Mouse (Mus musculus) lung, embryonic 14.5 days (tissue): Measurements from ENCODE around the gene Tbca. TPM values are rescaled to one million over a fixed set of nuclear protein-coding genes. Genes with fewer than 3 reads are reported as not detected.

Experiments
- ATAC-seq: fragments of 200-750 bp; cut with Nextera tagmentation; 2 replicates; pipeline ENCODE4 v1.8.0; 2017; ENCODE audit warnings: mild to moderate bottlenecking, moderate TSS enrichment, moderate library complexity; ENCODE audit not compliant: insufficient read depth
- DNase-seq: peaks from one replicate; pipeline ENCODE4 v3.0.0-alpha.2; 2015
- H3K27ac ChIP-seq: fragments of 300-500 bp; sonication (generic); 2 replicates; pipeline ENCODE4 v1.5.1; 2014; ENCODE audit warnings: low read depth, mild to moderate bottlenecking, moderate library complexity
- H3K27me3 ChIP-seq: fragments of 300-500 bp; sonication (generic); 2 replicates; pipeline ENCODE4 v1.6.1; 2014; ENCODE audit warnings: low read length, control low read depth; ENCODE audit not compliant: insufficient read depth
- H3K36me3 ChIP-seq: fragments of 300-500 bp; sonication (generic); 2 replicates; pipeline ENCODE4 v1.6.1; 2014; ENCODE audit warnings: control low read depth; ENCODE audit not compliant: insufficient read depth
- H3K4me1 ChIP-seq: fragments of 300-500 bp; sonication (generic); 2 replicates; pipeline ENCODE4 v1.6.1; 2014; ENCODE audit warnings: antibody characterized with exemption, control low read depth; ENCODE audit not compliant: insufficient read depth
- H3K4me2 ChIP-seq: fragments of 300-500 bp; sonication (generic); 2 replicates; pipeline ENCODE4 v1.6.1; 2014; ENCODE audit warnings: mild to moderate bottlenecking
- H3K4me3 ChIP-seq: fragments of 300-500 bp; sonication (generic); 2 replicates; pipeline ENCODE4 v1.5.1; 2014; ENCODE audit warnings: low read depth, low read length
- H3K9ac ChIP-seq: fragments of 300-500 bp; sonication (generic); 2 replicates; pipeline ENCODE4 v1.6.1; 2014
- H3K9me3 ChIP-seq: fragments of 300-500 bp; sonication (generic); 2 replicates; pipeline ENCODE4 v1.6.1; 2016; ENCODE audit warnings: low read depth, low read length, control low read depth
- CTCF ChIP-seq: IDR thresholded peaks from 2 replicates; pipeline ENCODE4 v1.5.1; 2016; ENCODE audit warnings: antibody characterized with exemption, low read depth
- WGBS: fragments of 180-500 bp; shearing (Covaris S2); extraction: QIAGEN DNeasy Blood & Tissue Kit; methylation state at CpG from one replicate; pipeline ENCODE4 v1.1.7; 2014; 5-methylcytosine and 5-hydroxymethylcytosine counted together
- polyA plus RNA-seq: library from polyadenylated mRNA; unstranded; fragments of >200 nt; fragmentation: Nextera tagmentation; extraction: Ambion mirVana; gene quantifications from 2 replicates; pipeline ENCODE4 v1.2.1, GENCODE M21; 2014

Tbca gene
- polyA plus RNA-seq, 1 experiment from 2014 or later, result 235 TPM

GRCm38 (mm10) chr13:94881201-94881600, 92.5 kb downstream of the Tbca start:
- 4% methylated on average over 3 of the region's 3 CpGs for WGBS

GRCm38 (mm10) chr13:94882221-94882620, 93.5 kb downstream of the Tbca start:
- ATAC-seq (no peak), DNase-seq (no peak)
- Histone ChIP-seq H3K4me2 (no peak overlapping the region), H3K9ac (no peak overlapping the region), H3K4me1 (0 out of 2 replicates have a peak, but pooled peaks cover 3% of the 10 kb centered on the region), H3K27me3 (peaks cover 89% of the 10 kb centered on the region), H3K36me3 (no peaks in the 10 kb centered on the region), H3K4me3 (no peak overlapping the region), H3K9me3 (no peaks in the 10 kb centered on the region), H3K27ac (no peak overlapping the region)
- 3% methylated on average over 10 of the region's 10 CpGs for WGBS
- TF ChIP-seq CTCF, result no peak

More at GRCm38 (mm10) chr13:94881201-94881600, 92.5 kb downstream of the Tbca start:
- Histone ChIP-seq H3K4me2 (no peak overlapping the region), H3K4me1 (0 out of 2 replicates have a peak, but pooled peaks cover 3% of the 10 kb centered on the region), H3K36me3 (no peaks in the 10 kb centered on the region), H3K9ac (no peak overlapping the region), H3K27ac (no peak overlapping the region), H3K9me3 (no peaks in the 10 kb centered on the region), H3K4me3 (no peak overlapping the region), H3K27me3 (peaks cover 90% of the 10 kb centered on the region)
- no peak for ATAC-seq
- TF ChIP-seq CTCF, result no peak
- no peak for DNase-seq

GRCm38 (mm10) chr13:94882711-94883145, 94.0 kb downstream of the Tbca start:
- 1% methylated on average over 37 of the region's 37 CpGs for WGBS
- H3K9me3 ChIP-seq, result no peaks in the 10 kb centered on the region
- no peak for TF ChIP-seq CTCF
- H3K9ac ChIP-seq, result no peak overlapping the region
- no peak overlapping the region for H3K27ac ChIP-seq
- H3K36me3 ChIP-seq, result no peaks in the 10 kb centered on the region
- H3K4me1 ChIP-seq, result 0 out of 2 replicates have a peak, but pooled peaks cover 3% of the 10 kb centered on the region
- ATAC-seq (peak; percentile 53), DNase-seq (no peak)
- H3K4me2 ChIP-seq, result peak overlapping the region; percentile 77
- H3K4me3 ChIP-seq, result peak overlapping the region; percentile 41
- H3K27me3 ChIP-seq, result peaks cover 89% of the 10 kb centered on the region

GRCm38 (mm10) chr13:94883163-94883965, 94.7 kb downstream of the Tbca start:
- H3K36me3 ChIP-seq, result no peaks in the 10 kb centered on the region
- no peak overlapping the region for H3K9ac ChIP-seq
- ATAC-seq (peak; percentile 78), DNase-seq (peak; percentile 69)
- H3K27me3 ChIP-seq, result peaks cover 89% of the 10 kb centered on the region
- no peak overlapping the region for H3K27ac ChIP-seq
- WGBS, result 1% methylated on average over 90 of the region's 95 CpGs
- TF ChIP-seq CTCF, result no peak
- H3K4me2 ChIP-seq, result peak overlapping the region; percentile 77
- no peaks in the 10 kb centered on the region for H3K9me3 ChIP-seq
- peak overlapping the region; percentile 41 for H3K4me3 ChIP-seq
- 0 out of 2 replicates have a peak, but pooled peaks cover 3% of the 10 kb centered on the region for H3K4me1 ChIP-seq

- H3K4me1 ChIP-seq, result 0 out of 2 replicates have a peak, but pooled peaks cover 3% of the 10 kb centered on the region
- no peak overlapping the region for H3K27ac ChIP-seq
- peak overlapping the region; percentile 41 for H3K4me3 ChIP-seq
- WGBS, result 2% methylated on average over 36 of the region's 36 CpGs
- no peak for TF ChIP-seq CTCF
- peak overlapping the region; percentile 77 for H3K4me2 ChIP-seq
- ATAC-seq (peak; percentile 16; the same call in 1 of the 2 replicates), DNase-seq (peak; percentile 35)
- peaks cover 92% of the 10 kb centered on the region for H3K27me3 ChIP-seq
- H3K9ac ChIP-seq, result no peak overlapping the region
- no peaks in the 10 kb centered on the region for H3K9me3 ChIP-seq
- no peaks in the 10 kb centered on the region for H3K36me3 ChIP-seq
These were observed 95.6 kb downstream of the Tbca start for GRCm38 (mm10) chr13:94883966-94884960.

GRCm38 (mm10) chr13:94885291-94886235, 96.9 kb downstream of the Tbca start:
- H3K9ac ChIP-seq, result no peak overlapping the region
- H3K4me2 ChIP-seq, result peak overlapping the region; percentile 46; the same call in 1 of the 2 replicates
- H3K9me3 ChIP-seq, result no peaks in the 10 kb centered on the region
- H3K27ac ChIP-seq, result no peak overlapping the region
- 2% methylated on average over 66 of the region's 81 CpGs for WGBS
- H3K4me1 ChIP-seq, result 0 out of 2 replicates have a peak, but pooled peaks cover 3% of the 10 kb centered on the region
- TF ChIP-seq CTCF, result no peak
- peak overlapping the region; percentile 24 for H3K4me3 ChIP-seq
- ATAC-seq (no peak), DNase-seq (no peak)
- H3K36me3 ChIP-seq, result no peaks in the 10 kb centered on the region
- peaks cover 92% of the 10 kb centered on the region for H3K27me3 ChIP-seq

Other genes with a start within 250 kb of the Tbca start
- not detected in 2 replicates for gene Otp, start 86.7 kb downstream of the Tbca start, polyA plus RNA-seq
- gene Wdr41, start 187.4 kb downstream of the Tbca start, polyA plus RNA-seq, result 21.5 and 22.2 TPM in 2 replicates